Mouse (Mus musculus): ENCODE data around the gene Mt4. TPM values are rescaled to one million over a fixed set of nuclear protein-coding genes. Genes with fewer than 3 reads are reported as not detected.
"Not testable (repeated sequence)": the region's sequence is repeated elsewhere in the genome, so short reads cannot be mapped to it uniquely, and the experiment has no call there.

Gene Mt4
- total and polyA plus RNA-seq, 3 experiments = not detected

- TF ChIP-seq CTCF (IDR thresholded peaks at IDR 0.05) (no peak), POLR2A (IDR thresholded peaks at IDR 0.05; ENCODE audit: insufficient read depth, low read depth, low read length) (no peak), EP300 (IDR thresholded peaks at IDR 0.05; ENCODE audit: insufficient read depth, low read depth, low read length) (no peak)
- no peaks in the 10 kb centered on the region for H3K79me2 ChIP-seq (replicated peaks; ENCODE audit: control insufficient read depth, insufficient read depth, low read length)
- DNase-seq = no peak
- WGBS = 87% methylated on average over 6 of the region's 6 CpGs
- no peak overlapping the region for H3K27ac ChIP-seq
- intact Hi-C loops (cut with DNase I) = no loop called here
- H3K36me3 ChIP-seq (ENCODE audit: control insufficient read depth, insufficient read depth, low read length) = no peaks in the 10 kb centered on the region
- no peaks in the 10 kb centered on the region for H3K4me1 ChIP-seq (ENCODE audit: control insufficient read depth, insufficient read depth, low read length)
- H3K4me3 ChIP-seq = no peak overlapping the region
- H3K27me3 ChIP-seq (ENCODE audit: control insufficient read depth, insufficient read depth, low read length) = no peaks in the 10 kb centered on the region
- no peak overlapping the region for H3K9ac ChIP-seq (ENCODE audit: low read depth, low read length)
Observed at GRCm38 (mm10) chr8:94129133-94129789, 7.7 kb upstream of the Mt4 start.

DNA sequence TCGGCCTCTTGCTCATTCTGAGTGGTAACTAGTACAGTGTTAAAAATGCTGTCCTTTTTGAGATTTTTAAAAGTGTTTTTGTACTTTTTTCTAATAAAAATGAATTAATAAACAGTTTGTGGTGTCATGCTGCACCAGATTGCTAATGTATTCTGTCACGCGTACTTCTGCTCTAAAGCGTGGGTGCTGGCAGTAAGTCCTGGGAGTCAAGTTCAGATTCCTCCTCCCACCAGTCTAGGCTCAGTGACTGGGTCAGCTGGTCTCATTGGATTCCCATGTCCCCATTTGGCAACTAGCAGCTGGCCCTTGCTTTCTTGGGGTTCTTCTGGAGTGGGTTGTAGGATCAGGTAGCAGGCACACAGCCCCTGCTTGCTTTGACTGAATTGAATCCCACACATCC is 6.9 kb upstream of the Mt4 start:
- Histone ChIP-seq H3K79me2 (replicated peaks; ENCODE audit: control insufficient read depth, insufficient read depth, low read length) (no peaks in the 10 kb centered on the region), H3K4me3 (no peak overlapping the region), H3K36me3 (ENCODE audit: control insufficient read depth, insufficient read depth, low read length) (no peaks in the 10 kb centered on the region), H3K27ac (no peak overlapping the region), H3K4me1 (ENCODE audit: control insufficient read depth, insufficient read depth, low read length) (no peaks in the 10 kb centered on the region), H3K9ac (ENCODE audit: low read depth, low read length) (no peak overlapping the region), H3K27me3 (ENCODE audit: control insufficient read depth, insufficient read depth, low read length) (no peaks in the 10 kb centered on the region)
- 95% methylated on average over 4 of the region's 4 CpGs for WGBS
- DNase-seq = no peak
- TF ChIP-seq POLR2A (IDR thresholded peaks at IDR 0.05; ENCODE audit: insufficient read depth, low read depth, low read length) (no peak), EP300 (IDR thresholded peaks at IDR 0.05; ENCODE audit: insufficient read depth, low read depth, low read length) (no peak), CTCF (IDR thresholded peaks at IDR 0.05) (no peak)
- intact Hi-C loops (cut with DNase I) = no loop called here

GRCm38 (mm10) chr8:94132096-94132495 is 4.9 kb upstream of the Mt4 start:
- Histone ChIP-seq H3K4me3 (no peak overlapping the region), H3K79me2 (replicated peaks; ENCODE audit: control insufficient read depth, insufficient read depth, low read length) (no peaks in the 10 kb centered on the region), H3K9ac (ENCODE audit: low read depth, low read length) (no peak overlapping the region), H3K27ac (no peak overlapping the region), H3K27me3 (ENCODE audit: control insufficient read depth, insufficient read depth, low read length) (no peaks in the 10 kb centered on the region), H3K4me1 (ENCODE audit: control insufficient read depth, insufficient read depth, low read length) (no peaks in the 10 kb centered on the region), H3K36me3 (ENCODE audit: control insufficient read depth, insufficient read depth, low read length) (no peaks in the 10 kb centered on the region)
- no peak for DNase-seq
- intact Hi-C loops (cut with DNase I) = no loop called here
- WGBS = 78% methylated on average over 5 of the region's 5 CpGs
- TF ChIP-seq POLR2A (IDR thresholded peaks at IDR 0.05; ENCODE audit: insufficient read depth, low read depth, low read length) (no peak), CTCF (IDR thresholded peaks at IDR 0.05) (no peak), EP300 (IDR thresholded peaks at IDR 0.05; ENCODE audit: insufficient read depth, low read depth, low read length) (no peak)

DNA sequence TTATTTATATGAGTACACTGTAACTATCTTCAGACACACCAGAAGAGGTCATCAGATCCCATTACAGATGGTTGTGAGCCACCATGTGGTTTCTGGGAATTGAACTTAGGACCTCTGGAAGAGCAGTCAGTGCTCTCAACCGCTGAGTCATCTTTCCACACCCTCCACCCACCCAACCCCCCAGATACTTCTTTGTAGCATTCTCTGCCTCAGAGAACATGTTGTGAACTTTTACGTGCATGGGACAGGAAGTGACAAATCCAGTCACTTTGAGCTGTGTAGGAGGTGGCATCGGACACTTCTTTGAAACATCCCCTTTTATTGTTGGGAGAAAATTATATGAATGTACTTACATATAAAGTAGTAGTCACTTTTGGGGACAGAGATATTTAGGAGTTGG is 2.4 kb upstream of the Mt4 start:
- H3K4me3 ChIP-seq; H3K36me3 ChIP-seq (ENCODE audit: control insufficient read depth, insufficient read depth, low read length); H3K79me2 ChIP-seq (replicated peaks; ENCODE audit: control insufficient read depth, insufficient read depth, low read length); DNase-seq; H3K4me1 ChIP-seq (ENCODE audit: control insufficient read depth, insufficient read depth, low read length); H3K27ac ChIP-seq; H3K9ac ChIP-seq (ENCODE audit: low read depth, low read length); H3K27me3 ChIP-seq (ENCODE audit: control insufficient read depth, insufficient read depth, low read length); intact Hi-C loops (cut with DNase I): not testable (repeated sequence)
- 31% methylated on average over 3 of the region's 3 CpGs for WGBS

- H3K36me3 ChIP-seq (ENCODE audit: control insufficient read depth, insufficient read depth, low read length) = no peaks in the 10 kb centered on the region
- intact Hi-C loops (cut with DNase I) = no loop called here
- WGBS = 85% methylated on average over 6 of the region's 6 CpGs
- DNase-seq = no peak
- H3K4me3 ChIP-seq = no peak overlapping the region
- H3K9ac ChIP-seq (ENCODE audit: low read depth, low read length) = no peak overlapping the region
- TF ChIP-seq EP300 (IDR thresholded peaks at IDR 0.05; ENCODE audit: insufficient read depth, low read depth, low read length) (no peak), POLR2A (IDR thresholded peaks at IDR 0.05; ENCODE audit: insufficient read depth, low read depth, low read length) (no peak), CTCF (IDR thresholded peaks at IDR 0.05) (no peak)
- no peaks in the 10 kb centered on the region for H3K27me3 ChIP-seq (ENCODE audit: control insufficient read depth, insufficient read depth, low read length)
- no peaks in the 10 kb centered on the region for H3K4me1 ChIP-seq (ENCODE audit: control insufficient read depth, insufficient read depth, low read length)
- no peak overlapping the region for H3K27ac ChIP-seq
- H3K79me2 ChIP-seq (replicated peaks; ENCODE audit: control insufficient read depth, insufficient read depth, low read length) = no peaks in the 10 kb centered on the region
Observed at GRCm38 (mm10) chr8:94135556-94135955, 1.4 kb upstream of the Mt4 start.

DNA sequence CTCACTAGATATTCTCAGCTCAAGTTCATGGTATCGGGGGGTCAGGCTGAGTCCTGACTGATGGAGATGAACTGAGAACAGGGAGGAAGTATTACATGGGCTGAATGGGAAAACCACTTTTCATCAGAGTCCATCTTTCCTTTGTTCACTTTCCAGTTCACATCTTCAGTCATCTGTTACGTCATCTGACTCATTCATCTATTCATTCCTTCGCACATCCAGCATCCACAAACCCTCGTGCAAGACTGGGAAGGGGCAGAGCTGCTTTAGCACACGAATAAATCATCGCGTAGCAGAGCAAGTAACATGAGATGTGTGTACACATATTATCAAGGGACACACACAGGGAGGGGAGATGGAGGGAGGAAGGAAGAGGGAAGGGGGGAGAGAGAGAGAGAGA is 805 bp upstream of the Mt4 start:
- no peak for TF ChIP-seq CTCF (IDR thresholded peaks at IDR 0.05)
- TF ChIP-seq POLR2A (IDR thresholded peaks at IDR 0.05; ENCODE audit: insufficient read depth, low read depth, low read length) = no peak
- no peak for TF ChIP-seq EP300 (IDR thresholded peaks at IDR 0.05; ENCODE audit: insufficient read depth, low read depth, low read length)
- Histone ChIP-seq H3K4me3 (no peak overlapping the region), H3K79me2 (replicated peaks; ENCODE audit: control insufficient read depth, insufficient read depth, low read length) (no peaks in the 10 kb centered on the region), H3K4me1 (ENCODE audit: control insufficient read depth, insufficient read depth, low read length) (no peaks in the 10 kb centered on the region), H3K9ac (ENCODE audit: low read depth, low read length) (no peak overlapping the region), H3K27ac (no peak overlapping the region), H3K27me3 (ENCODE audit: control insufficient read depth, insufficient read depth, low read length) (no peaks in the 10 kb centered on the region), H3K36me3 (ENCODE audit: control insufficient read depth, insufficient read depth, low read length) (no peaks in the 10 kb centered on the region)
- WGBS = 85% methylated on average over 7 of the region's 7 CpGs
- intact Hi-C loops (cut with DNase I) = no loop called here
- no peak for DNase-seq

All from heart, adult 2 months (tissue).